Mouse (Mus musculus): ENCODE measurements around the gene Kctd19. TPM values are rescaled to one million over a fixed set of nuclear protein-coding genes. Genes with fewer than 3 reads are reported as not detected.

The Kctd19 gene
- polyA plus RNA-seq, 1 experiment from 2014 or later, result 0.11 TPM

DNA sequence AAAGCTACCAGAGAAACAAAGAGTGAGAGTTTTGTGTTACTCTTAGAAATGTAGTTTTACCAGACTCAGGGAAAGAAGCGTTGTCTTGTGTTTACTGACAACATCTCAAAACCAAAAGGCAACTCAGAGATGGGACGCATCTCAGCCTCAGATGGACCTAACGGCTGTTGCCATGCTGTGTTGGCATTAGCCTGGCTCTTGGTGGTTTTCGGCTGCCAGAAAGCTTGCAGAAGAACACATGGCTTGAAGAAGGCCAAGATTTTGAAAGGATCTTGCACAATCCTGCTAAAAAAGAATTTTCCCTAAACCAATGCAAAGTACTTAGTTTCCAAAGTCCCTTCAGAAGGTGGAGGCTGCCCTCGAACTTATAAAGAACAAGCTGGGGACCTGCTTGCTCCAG is 29.4 kb upstream of the Kctd19 start:
- no peak overlapping the region for H3K27ac ChIP-seq
- H3K9ac ChIP-seq, result no peak overlapping the region
- 0 out of 2 replicates have a peak, but pooled peaks cover 4% of the 10 kb centered on the region for H3K27me3 ChIP-seq
- H3K4me3 ChIP-seq, result no peak overlapping the region
- no peaks in the 10 kb centered on the region for H3K36me3 ChIP-seq
- no peak for ATAC-seq (replicated peaks; ENCODE audit: insufficient number of reproducible peaks, insufficient read depth, low FRiP score, low read depth)
- 90% methylated on average over 5 of the region's 5 CpGs for WGBS
- no peak overlapping the region for H3K4me2 ChIP-seq
- peaks cover 7% of the 10 kb centered on the region for H3K4me1 ChIP-seq (replicated peaks)
- H3K9me3 ChIP-seq (replicated peaks), result no peaks in the 10 kb centered on the region

DNA sequence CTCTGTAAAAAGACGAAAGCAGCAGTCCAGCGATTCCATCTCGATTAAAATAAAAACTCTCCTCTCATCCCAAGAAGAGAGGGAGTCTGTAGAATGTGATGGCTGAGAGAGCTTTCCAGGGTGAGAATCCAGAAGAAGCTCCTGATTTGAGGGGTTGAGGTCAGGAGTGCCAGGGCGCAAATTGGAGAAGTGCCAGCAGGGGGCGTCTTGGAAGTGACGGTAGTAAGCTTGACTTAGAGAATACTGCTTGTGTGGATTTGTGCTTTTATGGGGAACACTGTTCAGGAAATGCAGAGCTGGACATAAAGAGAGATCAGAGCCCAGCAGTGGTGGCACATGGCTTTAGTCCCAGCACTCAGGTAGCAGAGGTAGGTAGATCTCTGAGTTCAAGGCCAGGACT is 28.1 kb upstream of the Kctd19 start:
- 7% methylated on average over 6 of the region's 6 CpGs for WGBS
- Histone ChIP-seq H3K36me3 (no peaks in the 10 kb centered on the region), H3K4me1 (replicated peaks) (peaks cover 11% of the 10 kb centered on the region), H3K27ac (no peak overlapping the region), H3K4me3 (no peak overlapping the region), H3K9me3 (replicated peaks) (no peaks in the 10 kb centered on the region), H3K27me3 (0 out of 2 replicates have a peak, but pooled peaks cover 4% of the 10 kb centered on the region), H3K9ac (no peak overlapping the region), H3K4me2 (no peak overlapping the region)
- ATAC-seq (replicated peaks; ENCODE audit: insufficient number of reproducible peaks, insufficient read depth, low FRiP score, low read depth), result no peak

DNA sequence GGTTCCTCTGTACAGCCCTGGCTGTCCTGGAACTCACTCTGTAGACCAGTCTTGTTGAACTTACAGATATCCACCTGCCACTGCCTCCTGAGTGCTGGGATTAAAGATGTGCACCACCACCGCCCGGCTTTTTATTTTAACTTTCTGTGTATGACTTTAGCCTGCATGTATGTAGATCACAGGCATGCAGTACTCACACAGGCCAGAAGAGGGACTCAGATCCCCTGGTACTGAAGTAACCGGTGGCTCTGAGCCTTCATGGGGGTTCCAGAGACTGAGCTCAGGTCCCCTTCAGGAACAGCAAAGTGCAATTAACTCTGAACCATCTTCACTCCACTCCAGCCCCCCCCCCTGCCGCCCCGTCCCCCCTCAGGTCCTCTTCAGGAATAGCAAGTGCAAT is 25.6 kb upstream of the Kctd19 start:
- Histone ChIP-seq H3K4me1 (replicated peaks) (peaks cover 4% of the 10 kb centered on the region; the same call in 1 of the 2 replicates), H3K9ac (no peak overlapping the region), H3K9me3 (replicated peaks) (no peaks in the 10 kb centered on the region), H3K27me3 (peaks cover 9% of the 10 kb centered on the region; the same call in 1 of the 2 replicates), H3K36me3 (no peaks in the 10 kb centered on the region), H3K27ac (no peak overlapping the region), H3K4me2 (no peak overlapping the region), H3K4me3 (no peak overlapping the region)
- ATAC-seq (replicated peaks; ENCODE audit: insufficient number of reproducible peaks, insufficient read depth, low FRiP score, low read depth), result no peak
- WGBS, result 53% methylated on average over 5 of the region's 5 CpGs

DNA sequence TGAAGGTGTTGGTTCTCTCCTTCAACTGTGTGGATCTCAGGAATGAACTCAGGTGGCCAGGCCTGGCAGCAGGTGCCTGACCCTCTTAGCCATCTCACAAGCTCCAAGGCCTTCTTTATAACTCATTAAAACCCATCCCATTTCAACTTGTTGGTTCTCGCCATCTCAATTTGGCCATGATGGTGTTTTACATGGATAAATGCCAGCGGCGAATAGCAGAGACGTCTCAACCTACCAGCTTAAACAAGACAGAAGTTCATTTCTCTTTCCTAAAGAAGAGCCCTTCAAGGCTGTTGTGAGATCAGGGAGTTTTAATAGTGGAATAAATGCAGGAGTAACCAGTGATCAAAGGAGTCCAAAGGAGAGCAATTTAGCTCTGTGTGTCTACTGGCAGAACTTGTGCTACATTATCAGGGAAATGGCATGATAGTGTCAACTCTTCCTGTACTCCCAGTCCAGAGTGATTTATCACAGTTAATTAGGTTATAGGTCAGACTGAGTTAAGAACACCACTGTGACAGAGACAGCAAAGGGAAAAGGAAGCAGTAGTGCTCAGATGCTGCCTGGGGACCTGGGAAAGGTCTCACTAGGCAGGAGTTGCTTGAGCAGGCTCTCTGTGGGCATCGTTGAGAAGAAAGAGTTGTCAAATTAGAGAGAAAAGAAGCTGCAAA is 23.9 kb upstream of the Kctd19 start:
- no peaks in the 10 kb centered on the region for H3K9me3 ChIP-seq (replicated peaks)
- no peak overlapping the region for H3K4me2 ChIP-seq
- H3K4me3 ChIP-seq, result no peak overlapping the region
- WGBS, result 62% methylated on average over 5 of the region's 5 CpGs
- no peaks in the 10 kb centered on the region for H3K36me3 ChIP-seq
- H3K27me3 ChIP-seq, result peaks cover 9% of the 10 kb centered on the region; the same call in 1 of the 2 replicates
- peaks cover 4% of the 10 kb centered on the region; the same call in 1 of the 2 replicates for H3K4me1 ChIP-seq (replicated peaks)
- H3K9ac ChIP-seq, result no peak overlapping the region
- ATAC-seq (replicated peaks; ENCODE audit: insufficient number of reproducible peaks, insufficient read depth, low FRiP score, low read depth), result no peak
- H3K27ac ChIP-seq, result no peak overlapping the region

DNA sequence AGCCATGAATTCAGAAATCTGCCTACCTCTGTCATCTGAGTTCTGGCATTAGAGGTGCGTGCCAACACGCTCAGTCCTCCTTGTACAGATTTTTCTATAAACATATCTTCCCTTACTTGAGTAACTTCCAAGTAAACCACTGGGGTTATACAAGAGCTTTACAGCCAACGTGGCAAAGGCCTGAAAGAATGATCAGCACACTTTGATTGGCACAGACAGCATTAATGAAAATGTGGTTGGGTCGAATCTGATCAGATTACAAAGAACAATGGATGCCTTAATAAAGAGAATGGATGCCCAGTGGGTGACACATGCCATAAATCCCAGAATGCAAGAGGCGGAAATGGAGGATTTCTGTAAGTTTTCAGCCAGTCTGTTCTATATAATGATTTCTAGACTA is 22.9 kb upstream of the Kctd19 start:
- Histone ChIP-seq H3K4me3 (no peak overlapping the region), H3K27me3 (peaks cover 9% of the 10 kb centered on the region; the same call in 1 of the 2 replicates), H3K27ac (no peak overlapping the region), H3K4me1 (replicated peaks) (peaks cover 4% of the 10 kb centered on the region; the same call in 1 of the 2 replicates), H3K9me3 (replicated peaks) (no peaks in the 10 kb centered on the region), H3K9ac (no peak overlapping the region), H3K36me3 (no peaks in the 10 kb centered on the region), H3K4me2 (no peak overlapping the region)
- 78% methylated on average over 5 of the region's 5 CpGs for WGBS
- ATAC-seq (replicated peaks; ENCODE audit: insufficient number of reproducible peaks, insufficient read depth, low FRiP score, low read depth), result no peak

DNA sequence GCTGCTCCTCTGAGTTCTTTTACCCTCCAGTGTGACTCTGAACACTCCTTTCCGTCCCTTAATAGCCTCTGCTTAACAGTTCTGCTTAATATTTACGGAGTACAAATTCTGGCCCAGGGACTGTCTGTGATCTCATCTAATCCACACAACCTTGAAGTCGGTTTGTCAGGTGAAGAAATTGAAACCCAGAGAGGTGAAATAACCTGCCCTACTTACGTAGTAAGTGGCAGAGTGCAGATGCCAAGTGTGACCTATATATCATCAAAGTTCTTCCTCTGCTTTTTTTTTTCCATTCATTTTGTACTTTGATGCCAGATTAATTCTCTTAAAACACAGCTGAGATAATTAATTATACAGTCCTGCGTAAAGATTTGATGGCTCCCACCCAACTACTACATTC is 20.8 kb upstream of the Kctd19 start:
- H3K27me3 ChIP-seq, result peaks cover 8% of the 10 kb centered on the region; the same call in 1 of the 2 replicates
- H3K4me3 ChIP-seq, result no peak overlapping the region
- peaks cover 4% of the 10 kb centered on the region; the same call in 1 of the 2 replicates for H3K4me1 ChIP-seq (replicated peaks)
- H3K9me3 ChIP-seq (replicated peaks), result no peaks in the 10 kb centered on the region
- no peak overlapping the region for H3K27ac ChIP-seq
- no peaks in the 10 kb centered on the region for H3K36me3 ChIP-seq
- 64% methylated on average over 5 of the region's 5 CpGs for WGBS
- ATAC-seq (replicated peaks; ENCODE audit: insufficient number of reproducible peaks, insufficient read depth, low FRiP score, low read depth), result no peak
- H3K9ac ChIP-seq, result no peak overlapping the region
- no peak overlapping the region for H3K4me2 ChIP-seq

DNA sequence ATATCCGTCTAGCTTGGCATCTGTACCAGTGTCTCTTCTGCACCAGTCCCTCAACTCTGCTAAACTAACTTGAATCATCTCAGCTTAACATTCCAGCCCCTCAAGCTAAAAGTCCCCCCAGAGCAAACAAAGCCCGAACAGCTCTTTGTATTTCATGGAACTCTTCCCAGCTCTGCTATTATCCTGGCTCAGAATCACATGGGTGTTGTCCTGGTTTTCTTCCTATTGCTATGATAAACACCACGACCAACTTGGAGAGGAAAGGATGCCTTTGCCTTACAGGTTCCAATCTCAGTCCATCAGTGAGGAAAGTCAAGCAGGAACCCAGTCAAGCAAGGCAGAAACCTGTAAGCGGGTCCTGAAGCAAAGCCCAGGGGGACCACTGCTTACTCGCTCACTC is 20.2 kb upstream of the Kctd19 start:
- WGBS, result 50% methylated on average over 5 of the region's 5 CpGs
- ATAC-seq (replicated peaks; ENCODE audit: insufficient number of reproducible peaks, insufficient read depth, low FRiP score, low read depth), result no peak
- H3K27ac ChIP-seq, result no peak overlapping the region
- H3K9me3 ChIP-seq (replicated peaks), result no peaks in the 10 kb centered on the region
- H3K4me1 ChIP-seq (replicated peaks), result peaks cover 4% of the 10 kb centered on the region; the same call in 1 of the 2 replicates
- H3K36me3 ChIP-seq, result no peaks in the 10 kb centered on the region
- H3K4me3 ChIP-seq, result no peak overlapping the region
- no peak overlapping the region for H3K9ac ChIP-seq
- peaks cover 8% of the 10 kb centered on the region; the same call in 1 of the 2 replicates for H3K27me3 ChIP-seq
- no peak overlapping the region for H3K4me2 ChIP-seq

DNA sequence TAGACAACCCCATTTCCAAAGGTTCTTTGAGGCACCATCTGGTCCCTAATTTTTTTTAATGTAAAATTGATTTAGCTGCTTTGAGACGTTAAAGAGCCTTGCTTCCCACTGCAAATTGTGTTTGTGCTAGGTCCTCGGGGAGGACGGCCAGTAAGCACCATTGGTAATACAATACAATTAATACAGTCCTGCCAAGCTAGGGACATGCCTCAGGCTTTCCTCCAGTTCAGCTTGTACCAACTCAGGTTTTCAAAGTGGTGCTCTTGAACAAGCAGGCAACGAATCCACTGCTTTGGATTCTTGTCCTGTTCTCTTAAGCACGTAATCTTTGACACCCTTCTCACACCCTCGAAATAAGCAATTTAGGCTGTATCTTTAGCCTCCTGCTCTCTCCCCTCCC is 19.7 kb upstream of the Kctd19 start:
- ATAC-seq (replicated peaks; ENCODE audit: insufficient number of reproducible peaks, insufficient read depth, low FRiP score, low read depth), result no peak
- no peak overlapping the region for H3K4me3 ChIP-seq
- peaks cover 8% of the 10 kb centered on the region; the same call in 1 of the 2 replicates for H3K27me3 ChIP-seq
- H3K36me3 ChIP-seq, result no peaks in the 10 kb centered on the region
- 54% methylated on average over 6 of the region's 6 CpGs for WGBS
- no peak overlapping the region for H3K4me2 ChIP-seq
- H3K27ac ChIP-seq, result no peak overlapping the region
- H3K4me1 ChIP-seq (replicated peaks), result peaks cover 4% of the 10 kb centered on the region; the same call in 1 of the 2 replicates
- no peaks in the 10 kb centered on the region for H3K9me3 ChIP-seq (replicated peaks)
- H3K9ac ChIP-seq, result no peak overlapping the region

DNA sequence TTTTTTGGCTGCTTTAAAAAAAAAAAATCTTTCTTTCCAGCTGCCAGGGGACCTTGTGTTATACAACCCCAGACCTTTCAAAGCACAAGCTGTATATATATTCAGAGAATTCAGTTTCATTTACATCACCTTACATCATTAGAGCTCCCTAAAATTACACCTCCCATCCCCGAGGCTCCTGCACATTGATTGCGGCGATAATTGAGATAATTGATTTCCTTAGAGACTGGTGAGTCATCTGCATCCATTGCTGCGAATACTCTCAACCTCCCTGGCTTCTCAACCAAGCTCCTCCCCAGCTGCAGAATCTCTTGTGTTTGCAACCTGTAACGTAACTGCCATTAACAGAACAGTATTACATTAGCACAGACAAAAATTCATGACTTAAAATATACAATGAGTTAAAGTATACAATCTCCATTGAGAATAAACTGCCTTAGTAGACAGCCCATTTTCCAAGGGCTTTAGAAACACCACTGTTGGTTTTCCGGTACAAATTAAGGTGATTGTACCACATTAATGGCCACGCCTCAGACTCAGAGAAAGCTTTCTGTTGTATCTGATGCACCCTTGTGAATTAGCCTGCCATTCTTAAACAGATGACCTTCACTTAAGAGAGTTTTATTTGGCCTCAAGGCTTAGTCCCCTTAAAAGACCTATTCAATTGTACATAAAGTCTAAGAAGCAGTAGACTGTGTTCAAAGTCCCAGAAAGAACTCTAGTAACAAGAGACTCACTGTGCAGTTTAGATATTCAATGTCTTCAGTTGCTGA is 18.6 kb upstream of the Kctd19 start:
- Histone ChIP-seq H3K9ac (no peak overlapping the region), H3K4me2 (no peak overlapping the region), H3K4me3 (no peak overlapping the region), H3K27me3 (peaks cover 8% of the 10 kb centered on the region; the same call in 1 of the 2 replicates), H3K9me3 (replicated peaks) (no peaks in the 10 kb centered on the region), H3K36me3 (no peaks in the 10 kb centered on the region), H3K27ac (no peak overlapping the region), H3K4me1 (replicated peaks) (no peaks in the 10 kb centered on the region)
- 66% methylated on average over 7 of the region's 7 CpGs for WGBS
- ATAC-seq (replicated peaks; ENCODE audit: insufficient number of reproducible peaks, insufficient read depth, low FRiP score, low read depth), result no peak

DNA sequence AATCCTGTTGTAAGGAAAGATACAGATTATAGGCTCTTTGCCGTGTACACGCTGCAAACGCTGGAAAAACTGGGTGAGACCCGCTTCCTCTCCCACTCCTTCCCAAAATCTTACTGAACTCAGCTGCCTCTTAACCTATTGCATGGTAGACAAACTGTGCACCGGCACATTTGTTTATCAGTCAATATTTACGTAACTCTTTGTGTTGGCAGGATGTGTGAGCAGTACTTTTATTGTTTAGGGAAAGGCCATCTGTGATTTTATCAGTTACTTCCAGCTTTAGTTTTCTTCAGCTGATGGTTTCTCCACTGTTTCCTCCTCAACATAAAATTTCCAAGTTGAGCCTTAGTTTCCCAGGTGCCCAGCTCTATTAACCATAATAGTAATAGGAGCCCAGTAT is 13.6 kb upstream of the Kctd19 start:
- H3K36me3 ChIP-seq, result no peaks in the 10 kb centered on the region
- H3K9me3 ChIP-seq (replicated peaks), result no peaks in the 10 kb centered on the region
- WGBS, result 56% methylated on average over 6 of the region's 6 CpGs
- H3K4me1 ChIP-seq (replicated peaks), result no peaks in the 10 kb centered on the region
- no peak overlapping the region for H3K27ac ChIP-seq
- H3K27me3 ChIP-seq, result 0 out of 2 replicates have a peak, but pooled peaks cover 3% of the 10 kb centered on the region
- no peak overlapping the region for H3K4me3 ChIP-seq
- H3K9ac ChIP-seq, result no peak overlapping the region
- H3K4me2 ChIP-seq, result no peak overlapping the region
- no peak for ATAC-seq (replicated peaks; ENCODE audit: insufficient number of reproducible peaks, insufficient read depth, low FRiP score, low read depth)

DNA sequence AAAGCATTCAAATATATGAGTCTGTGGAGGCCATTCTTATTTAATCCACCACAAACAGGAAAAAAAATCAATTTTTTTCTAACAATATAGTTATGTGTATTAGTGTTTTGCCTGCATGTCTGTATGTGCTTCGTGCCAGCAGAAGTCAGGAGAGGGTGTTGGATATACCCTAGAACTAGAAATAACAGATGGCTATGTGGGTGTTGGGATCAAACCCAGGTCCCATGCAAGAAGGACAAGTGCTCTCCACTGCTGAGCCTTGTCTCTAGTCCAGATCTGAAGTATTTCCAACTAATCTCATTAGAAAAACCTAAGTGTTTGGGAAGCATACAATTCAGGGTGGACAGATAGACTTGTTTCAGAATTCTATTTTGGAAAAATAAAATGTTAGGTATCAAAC is 8.7 kb upstream of the Kctd19 start:
- ATAC-seq (replicated peaks; ENCODE audit: insufficient number of reproducible peaks, insufficient read depth, low FRiP score, low read depth), result no peak
- Histone ChIP-seq H3K9ac (no peak overlapping the region), H3K36me3 (no peaks in the 10 kb centered on the region), H3K4me3 (no peak overlapping the region), H3K4me1 (replicated peaks) (no peaks in the 10 kb centered on the region), H3K27me3 (no peaks in the 10 kb centered on the region), H3K27ac (no peak overlapping the region), H3K9me3 (replicated peaks) (no peaks in the 10 kb centered on the region), H3K4me2 (no peak overlapping the region)
- WGBS, result 77% methylated on average over 1 of the region's 1 CpGs
